Mouse (Mus musculus): ENCODE results near the gene Kif22.
A peak's percentile ranks its signal among the peaks of the same experiment; 100 is the strongest.

Kif22 gene

DNA sequence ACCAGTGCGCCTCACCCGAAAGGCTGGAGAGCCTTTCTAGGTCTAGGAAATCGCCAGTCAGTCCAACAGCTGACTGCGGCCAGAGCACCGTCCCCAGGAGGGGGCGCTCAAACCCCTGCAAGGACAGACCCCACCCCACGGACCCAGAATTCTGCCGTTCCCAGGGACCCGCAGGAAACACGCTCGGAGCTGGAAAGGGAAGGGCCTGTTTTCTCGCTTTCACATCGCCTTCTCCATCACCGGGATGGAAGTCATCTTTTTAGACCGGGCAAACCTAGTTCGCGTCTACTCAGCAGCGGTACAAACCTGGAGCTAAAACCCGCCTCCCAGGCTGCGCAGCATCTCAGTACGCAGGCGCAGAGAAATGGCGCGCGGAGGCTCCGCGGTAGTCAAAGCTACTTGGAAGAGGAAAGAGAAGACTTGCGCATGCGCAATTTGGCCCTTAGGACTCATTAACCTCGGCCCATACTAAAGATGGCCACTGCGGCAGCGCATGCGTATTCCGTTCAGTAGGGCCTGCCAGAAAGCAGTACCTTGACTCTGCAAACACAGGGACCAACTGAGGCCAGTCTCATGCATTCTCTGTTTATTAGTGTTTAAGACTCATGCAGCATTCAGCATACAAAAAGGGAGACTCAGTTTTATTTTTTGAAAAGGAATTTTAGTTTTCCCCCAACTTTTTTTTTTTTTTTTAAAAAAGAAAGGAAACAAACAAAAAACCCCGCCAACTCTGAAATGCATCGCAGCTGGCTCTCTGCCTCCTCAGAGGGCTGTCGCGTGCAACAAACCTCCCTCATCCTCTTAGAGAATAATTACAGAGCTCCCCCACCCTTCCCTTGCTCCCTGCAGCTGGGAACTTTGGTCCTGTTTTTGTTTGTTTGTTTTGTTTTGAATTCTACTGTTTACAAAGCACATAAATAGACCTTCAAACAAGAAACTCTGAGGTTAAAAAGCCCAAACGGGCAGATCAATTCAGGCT is 25.0 kb downstream of the Kif22 start, which contains the start of gene Pagr1a:
Gene Pagr1a (minus strand): TSS at position 382 of the 979 bp plus-strand sequence.
- peak; percentile 95 for DNase-seq (ENCODE audit: low spot score)

DNA sequence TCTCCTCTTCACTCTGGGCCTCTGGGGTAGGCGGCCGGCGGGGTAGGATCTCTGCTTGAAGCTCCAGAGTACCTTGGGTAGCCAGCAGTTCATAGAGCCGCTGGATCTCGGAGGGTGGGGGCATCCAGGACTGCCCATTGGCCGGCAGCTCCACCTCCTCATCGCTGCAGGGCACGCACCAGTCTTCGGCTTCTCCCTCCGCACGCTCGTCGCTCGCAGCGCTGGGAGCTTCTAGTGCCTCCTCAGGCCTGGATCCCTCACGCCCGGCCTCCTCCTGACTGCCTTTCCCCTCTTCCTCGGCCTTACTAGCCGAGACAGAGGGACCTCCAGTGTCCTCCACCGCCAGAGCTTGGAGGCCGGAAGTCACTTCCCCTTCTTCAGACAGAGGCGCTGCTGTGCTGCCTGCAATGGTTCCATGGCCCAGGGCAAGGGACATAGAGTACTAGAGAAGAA is 25.8 kb downstream of the Kif22 start:
- DNase-seq (ENCODE audit: low spot score), result no peak

DNA sequence TGATC is 26.0 kb downstream of the Kif22 start, which contains the start of gene Pagr1b:
Gene Pagr1b (minus strand): TSS at position 4 of the 5 bp plus-strand sequence.
- DNase-seq (ENCODE audit: low spot score), result no peak

DNA sequence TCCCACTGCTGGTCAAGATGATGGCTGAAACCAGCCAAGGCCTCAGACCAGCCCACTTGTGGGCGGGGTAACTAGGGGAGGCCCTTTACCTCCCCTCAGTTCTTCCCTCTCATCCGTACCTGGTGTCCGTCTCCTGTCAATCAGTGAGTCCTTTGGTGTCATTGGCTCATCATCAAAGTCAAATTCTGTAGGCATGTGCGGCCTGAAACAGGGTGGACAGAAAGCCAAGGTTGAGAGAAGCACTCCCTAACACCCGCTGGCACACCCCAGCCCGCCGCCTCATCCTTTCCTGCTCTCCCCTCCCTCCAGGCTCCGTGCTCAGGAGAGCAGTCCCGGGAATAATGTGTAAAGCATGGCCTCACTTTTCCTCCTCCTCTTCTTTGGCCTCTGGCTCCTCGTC is 26.2 kb downstream of the Kif22 start:
- peak; percentile 30 for DNase-seq (ENCODE audit: low spot score)

DNA sequence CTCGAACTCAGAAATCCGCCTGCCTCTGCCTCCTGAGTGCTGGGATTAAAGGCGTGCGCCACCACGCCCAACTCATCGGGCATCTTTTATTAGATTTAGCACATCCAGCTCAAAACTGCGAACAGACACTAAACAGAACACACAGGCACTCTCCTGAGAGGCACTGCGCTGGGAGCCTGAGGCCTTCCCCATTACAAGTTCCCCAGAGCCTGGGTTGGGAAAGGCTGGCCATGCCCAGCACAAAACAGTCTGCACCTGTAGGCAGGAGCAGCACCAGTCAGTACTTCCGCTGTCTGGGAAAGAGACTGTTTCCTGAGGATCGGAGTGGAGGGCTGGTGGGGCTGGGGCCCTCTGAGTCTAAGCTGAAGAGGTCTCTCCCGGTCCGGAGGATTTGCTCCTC is 27.3 kb downstream of the Kif22 start:
- no peak for DNase-seq (ENCODE audit: low spot score)

DNA sequence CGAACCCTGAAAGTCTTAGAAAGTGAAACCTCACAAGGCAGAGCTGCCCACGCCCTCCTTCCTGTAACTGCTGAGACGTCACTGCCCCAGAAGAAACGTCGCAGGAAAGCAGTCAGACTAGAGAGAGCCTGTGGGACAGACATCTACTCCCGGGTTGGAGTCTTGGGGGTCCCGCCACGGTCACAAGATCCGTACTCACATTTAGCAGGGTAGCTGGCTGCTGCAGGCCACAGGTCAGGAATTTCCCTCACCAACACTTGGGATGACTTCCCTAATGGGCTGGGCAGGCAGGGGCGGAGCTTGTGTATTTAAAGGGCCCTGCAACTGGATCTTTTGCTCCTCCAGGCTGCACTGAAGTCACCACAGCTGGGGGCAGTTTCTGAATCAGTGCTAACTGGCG is 28.0 kb downstream of the Kif22 start, which contains the start of gene Mvp:
Gene Mvp (minus strand): TSS at position 302 of the 400 bp plus-strand sequence.
- DNase-seq (ENCODE audit: low spot score), result peak; percentile 62

DNA sequence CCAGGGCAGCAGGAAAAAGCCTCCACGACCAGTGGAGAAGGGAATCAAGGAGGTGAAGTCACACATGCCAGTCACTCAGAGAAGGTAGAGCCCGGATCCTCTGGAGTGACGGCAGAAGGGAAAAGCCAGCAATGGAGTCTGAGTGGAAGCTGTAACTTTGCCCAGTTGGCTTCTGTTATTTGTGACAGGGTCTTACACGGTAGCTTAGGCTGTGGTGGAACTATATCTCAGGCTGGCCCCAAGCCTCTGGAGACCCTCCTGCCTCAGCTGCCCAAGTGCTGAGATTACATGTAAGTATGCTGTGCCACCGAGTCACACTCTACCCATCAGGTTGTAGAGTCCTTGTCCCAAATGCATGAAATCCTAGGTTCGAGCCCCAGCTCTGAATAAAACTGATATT is 28.9 kb downstream of the Kif22 start:
- DNase-seq (ENCODE audit: low spot score), result no peak

DNA sequence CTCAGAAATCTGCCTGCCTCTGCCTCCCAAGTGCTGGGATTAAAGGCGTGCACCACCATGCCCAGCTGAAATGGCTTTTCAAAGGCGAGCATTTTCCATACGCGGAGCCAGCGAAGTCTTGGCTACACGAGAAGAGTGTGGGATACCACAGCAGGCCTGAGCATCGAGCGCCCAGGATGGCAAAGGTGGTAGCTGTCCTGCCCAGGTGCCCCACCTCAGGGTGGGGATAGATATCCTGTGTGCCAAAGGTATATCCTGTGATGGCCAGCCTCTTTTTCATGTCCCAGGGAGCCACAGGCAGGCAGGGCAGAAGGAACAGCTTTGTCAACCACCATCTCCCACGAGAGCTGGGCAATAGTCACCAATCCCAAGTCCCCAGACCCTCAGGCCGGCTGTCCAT is 29.4 kb downstream of the Kif22 start:
- no peak for DNase-seq (ENCODE audit: low spot score)

DNA sequence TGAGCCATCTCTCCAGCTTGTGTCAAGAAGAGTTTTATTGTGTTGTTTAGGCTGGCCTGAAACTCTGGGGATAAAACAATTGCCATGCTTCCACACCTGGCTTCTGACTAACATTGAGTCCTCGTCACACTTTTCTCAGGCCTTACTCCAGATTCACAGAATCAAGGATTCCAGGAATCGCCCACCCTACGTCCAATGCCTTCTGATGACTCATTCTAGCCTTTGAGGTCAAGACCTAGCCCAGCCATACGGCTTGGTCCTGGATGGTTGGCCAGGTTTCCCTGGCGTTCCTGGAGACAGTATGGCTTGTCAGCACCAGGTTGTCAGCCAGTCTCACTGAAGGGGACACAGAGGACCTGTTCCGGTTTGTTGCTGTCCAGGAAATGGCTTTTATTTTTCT is 29.9 kb downstream of the Kif22 start:
- no peak for DNase-seq (ENCODE audit: low spot score)

DNA sequence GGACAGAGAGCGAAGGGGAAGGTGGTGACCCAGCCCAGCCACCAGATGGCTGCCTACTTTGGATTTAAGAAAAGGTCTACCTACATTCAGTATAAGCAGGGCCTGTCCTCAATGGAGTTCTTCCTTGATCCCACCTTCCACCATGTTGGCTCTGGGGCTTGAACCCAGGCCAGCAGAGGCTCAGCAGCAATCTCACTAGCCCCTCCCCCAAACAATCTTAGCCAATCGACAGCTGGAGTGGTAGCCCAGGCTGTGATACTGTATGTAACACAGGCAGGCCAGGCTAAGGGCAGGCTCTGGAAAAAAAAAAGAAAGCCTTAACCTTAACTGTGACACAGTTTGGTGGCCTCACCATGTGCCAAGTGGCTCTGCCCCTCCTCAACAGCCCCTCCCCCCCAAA is 30.6 kb downstream of the Kif22 start:
- no peak for DNase-seq (ENCODE audit: low spot score)

DNA sequence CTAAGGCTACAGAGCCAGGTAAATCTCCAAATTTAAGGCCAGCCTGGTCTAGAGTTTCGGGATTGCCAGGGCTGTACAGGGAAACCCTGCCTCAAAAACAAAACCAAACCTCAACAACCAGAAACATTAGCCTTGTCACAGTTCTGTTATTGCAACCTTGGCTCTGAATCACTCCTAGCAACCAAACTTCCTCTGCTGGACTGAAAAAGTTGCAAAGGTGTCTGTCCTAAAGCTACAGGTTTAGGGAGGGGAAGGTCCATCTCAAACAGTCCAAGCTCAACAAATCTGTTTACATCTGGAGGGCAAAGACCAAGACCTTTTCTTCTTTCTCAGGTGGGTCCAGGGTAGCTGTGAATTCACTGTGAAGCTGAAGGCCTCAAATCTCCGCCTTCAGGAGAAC is 31.2 kb downstream of the Kif22 start:
- no peak for DNase-seq (ENCODE audit: low spot score)

DNA sequence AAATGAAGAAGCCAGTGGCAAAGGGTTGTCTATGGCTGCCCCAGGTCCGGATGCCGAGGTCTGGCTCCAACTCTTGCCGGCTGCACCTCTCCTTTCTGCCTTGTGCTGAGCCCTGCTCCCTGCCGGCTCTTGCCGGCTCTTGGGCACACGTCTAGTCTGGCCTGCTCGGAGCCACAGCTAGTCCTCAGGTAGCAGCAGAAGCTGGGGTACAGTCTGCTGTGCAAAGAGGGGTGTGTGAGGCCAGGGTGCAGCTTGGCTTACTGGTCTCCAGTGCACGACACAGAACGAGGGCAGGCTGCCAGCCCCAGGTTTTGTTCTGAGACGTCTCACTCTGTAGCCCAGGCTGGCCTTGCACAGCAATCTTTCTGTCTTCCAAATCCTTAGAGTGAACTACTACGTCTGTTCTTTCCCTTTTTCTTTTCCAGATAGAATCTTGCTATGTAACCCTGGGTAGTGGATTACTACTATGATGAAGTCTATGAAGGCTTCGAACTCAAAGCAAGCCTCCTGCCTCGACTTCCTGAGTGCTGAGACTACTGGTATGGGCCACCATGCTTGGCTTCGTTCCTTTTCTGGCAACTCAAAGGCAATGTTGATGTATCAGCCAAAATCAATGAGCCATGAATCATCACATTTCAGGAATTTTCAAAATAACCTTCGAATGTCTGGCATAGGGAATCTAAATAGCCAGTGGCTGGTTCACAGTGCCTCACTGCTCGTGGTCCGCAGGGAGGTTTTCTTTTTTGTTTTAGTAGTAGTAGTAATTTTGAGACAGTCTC is 32.8 kb downstream of the Kif22 start:
- DNase-seq (ENCODE audit: low spot score), result no peak

DNA sequence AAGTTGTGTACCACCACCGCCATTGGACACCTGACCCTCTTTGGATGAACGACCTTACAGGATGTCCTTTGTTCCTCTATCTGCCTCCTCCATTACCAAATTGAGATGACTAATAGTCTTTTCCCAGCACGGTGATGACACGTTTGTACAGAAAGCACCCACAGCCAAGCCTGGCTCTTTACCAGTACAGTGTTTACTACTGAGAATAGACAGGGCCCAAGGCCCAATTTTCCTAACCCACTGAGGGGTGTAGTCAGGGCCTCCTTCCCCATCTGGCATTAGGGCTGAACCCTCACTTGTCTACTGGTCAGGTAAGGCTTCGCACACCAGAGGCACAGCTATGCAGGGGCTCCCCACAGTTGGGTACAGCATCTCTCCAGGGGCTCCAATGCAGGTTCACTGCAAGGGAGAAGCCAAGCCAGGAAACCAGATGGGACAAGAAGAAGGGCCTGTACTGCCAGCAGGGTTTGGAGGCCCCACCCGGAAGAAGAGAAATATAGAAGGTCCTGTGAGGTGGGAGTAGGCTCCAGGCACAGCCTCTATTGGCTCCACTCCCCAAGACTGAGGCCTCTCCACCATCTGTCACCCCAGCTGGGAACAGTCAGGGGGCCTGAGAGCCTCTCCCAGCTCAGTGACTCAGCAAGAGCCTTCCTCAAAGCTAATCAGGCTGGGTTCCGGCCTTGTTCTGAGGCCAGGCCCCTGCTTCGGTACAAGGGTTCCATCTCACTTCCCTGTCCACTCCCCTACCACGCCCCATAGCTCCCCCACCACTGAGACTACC is 33.8 kb downstream of the Kif22 start:
- DNase-seq (ENCODE audit: low spot score), result no peak

DNA sequence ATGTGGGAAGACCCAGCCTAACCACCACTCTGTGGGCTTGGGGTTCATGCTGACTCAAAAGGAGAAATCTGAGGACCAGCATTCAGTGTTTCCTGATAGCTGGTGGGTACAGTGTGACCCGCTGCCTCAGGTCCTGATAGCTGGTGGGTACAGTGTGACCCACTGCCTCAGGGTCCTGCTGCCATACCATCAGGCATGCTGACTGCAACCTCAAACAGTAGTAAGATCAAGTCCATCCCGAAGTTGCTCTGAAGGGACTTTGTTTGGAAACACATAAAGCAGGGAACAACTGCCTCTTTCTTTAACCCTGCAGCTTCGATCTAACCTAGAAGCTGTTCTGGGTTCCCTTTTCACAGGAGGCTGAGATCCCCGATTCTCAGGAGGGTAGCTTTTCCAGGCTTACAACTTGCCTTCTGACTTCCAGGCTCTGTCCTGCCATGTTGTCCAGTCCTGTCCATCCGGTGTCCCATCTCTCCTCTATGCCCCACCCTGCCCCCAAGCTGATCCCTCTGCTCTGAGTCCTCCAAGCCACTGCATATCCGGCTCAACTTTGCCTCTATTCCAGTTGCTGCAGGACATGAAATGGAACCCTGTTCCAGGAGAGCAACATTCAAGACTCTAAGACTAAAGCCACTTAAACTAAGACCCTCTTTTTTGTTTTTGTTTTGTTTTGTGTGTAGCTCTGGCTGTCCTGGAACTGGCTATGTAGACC is 34.8 kb downstream of the Kif22 start:
- DNase-seq (ENCODE audit: low spot score), result no peak

DNA sequence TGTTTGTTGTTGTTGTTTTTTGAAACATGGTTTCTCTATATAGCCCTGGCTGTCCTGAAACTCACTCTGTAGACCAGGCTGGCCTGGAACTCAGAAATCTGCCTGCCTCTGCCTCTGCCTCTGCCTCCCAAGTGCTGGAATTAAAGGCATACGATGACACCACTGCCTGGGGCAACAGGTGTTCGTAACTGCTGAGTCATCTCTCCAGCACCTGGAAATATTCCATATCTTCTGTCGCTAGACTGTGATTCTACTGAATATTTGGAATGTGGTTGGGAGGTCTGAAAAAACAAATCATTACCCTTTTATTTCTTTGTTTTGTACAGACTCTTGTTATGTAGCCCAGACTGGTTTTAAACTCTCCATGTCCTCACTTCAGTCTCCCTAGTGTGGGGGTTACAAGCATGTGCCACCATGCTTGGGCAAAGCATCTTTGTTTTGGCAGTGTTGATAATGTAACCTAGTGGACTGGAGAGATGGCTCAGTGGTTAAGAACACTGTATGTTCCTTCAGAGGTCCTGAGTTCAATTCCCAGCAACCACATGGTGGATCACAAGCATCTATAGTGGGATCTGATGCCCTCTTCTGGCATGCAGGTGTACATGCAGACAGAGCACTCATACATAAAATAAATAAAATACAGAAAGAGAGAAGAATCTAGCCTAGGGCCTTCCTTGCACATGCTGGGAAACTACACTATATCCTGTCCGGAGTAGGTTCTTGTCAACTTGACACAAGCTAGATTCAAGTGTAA is 38.0 kb downstream of the Kif22 start:
- no peak for DNase-seq (ENCODE audit: low spot score)

DNA sequence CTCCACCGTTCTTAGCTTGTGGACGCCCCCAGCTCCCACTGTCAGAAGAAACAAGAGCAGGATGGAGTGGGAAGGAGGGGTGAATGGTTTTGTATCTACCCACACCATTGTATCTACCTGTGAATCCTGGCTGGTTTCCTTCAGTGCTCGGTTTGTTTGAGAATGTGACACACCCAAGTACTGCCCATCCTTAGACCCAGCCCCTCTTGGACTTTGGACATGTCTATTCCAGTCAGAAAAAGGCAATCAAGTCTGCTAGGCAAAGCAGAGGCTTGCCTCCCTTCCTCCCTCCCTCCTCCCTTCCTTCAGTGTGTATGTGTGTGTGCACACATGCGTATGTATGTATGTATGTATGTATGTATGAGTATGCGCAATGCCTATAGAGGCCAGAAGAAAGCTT is 38.7 kb downstream of the Kif22 start:
- DNase-seq (ENCODE audit: low spot score), result no peak

DNA sequence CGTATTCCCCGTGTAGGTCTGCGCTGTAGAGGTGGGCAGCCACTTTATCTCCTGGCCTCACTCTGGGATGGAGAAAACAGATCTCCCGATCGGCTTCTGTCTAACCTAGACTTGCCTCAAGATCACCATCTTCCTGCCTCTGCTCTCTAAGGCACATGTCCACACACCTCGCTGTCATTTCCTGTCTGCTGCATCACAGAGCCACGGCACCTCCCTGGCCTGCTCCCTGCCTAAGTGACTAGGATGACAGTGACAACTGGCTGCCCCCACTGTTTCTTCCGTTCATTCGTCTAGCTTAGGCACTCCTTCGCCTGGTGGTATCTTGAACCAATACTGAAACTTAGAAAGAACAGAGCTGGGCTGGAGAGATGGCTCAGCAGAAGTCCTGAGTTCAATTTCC is 42.7 kb downstream of the Kif22 start:
- no peak for DNase-seq (ENCODE audit: low spot score)

DNA sequence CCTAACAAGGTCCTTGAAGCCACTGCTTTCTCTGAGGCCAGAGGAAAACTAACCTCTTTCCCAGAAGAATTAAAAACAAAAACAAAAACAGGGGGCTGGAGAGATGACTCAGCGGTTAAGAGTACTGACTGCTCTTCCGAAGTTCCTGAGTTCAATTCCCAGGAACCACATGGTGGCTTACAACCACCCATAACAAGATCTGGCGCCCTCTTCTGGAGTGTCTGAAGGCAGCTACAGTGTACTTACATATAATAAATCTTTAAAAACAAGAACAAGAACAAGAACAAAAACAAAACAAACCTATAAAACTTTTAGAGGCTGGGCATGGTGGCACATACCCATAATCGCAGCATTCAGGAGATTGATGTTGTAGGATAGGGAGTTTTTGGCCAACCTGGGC is 45.8 kb downstream of the Kif22 start:
- DNase-seq (ENCODE audit: low spot score), result no peak

DNA sequence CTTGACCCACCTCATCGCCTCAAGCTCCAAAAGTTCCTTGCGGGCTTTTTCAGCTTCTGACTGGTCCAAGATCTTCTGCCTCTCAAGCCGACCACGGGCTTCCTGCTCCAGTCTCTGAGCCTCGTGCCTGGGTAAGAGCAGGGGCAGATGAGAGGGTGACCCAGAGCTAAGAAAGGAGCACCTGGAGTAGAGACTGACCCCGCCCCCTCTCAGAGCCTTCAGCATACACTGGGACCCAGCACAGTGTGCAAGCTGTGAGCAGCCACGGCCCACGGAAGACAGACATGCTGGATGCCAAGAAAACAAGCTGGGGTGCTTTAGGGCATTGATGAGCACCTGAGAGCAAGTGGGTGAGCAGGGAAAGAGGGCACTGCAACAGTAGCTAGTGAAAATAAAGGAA is 53.5 kb downstream of the Kif22 start:
- DNase-seq (ENCODE audit: low spot score), result no peak

DNA sequence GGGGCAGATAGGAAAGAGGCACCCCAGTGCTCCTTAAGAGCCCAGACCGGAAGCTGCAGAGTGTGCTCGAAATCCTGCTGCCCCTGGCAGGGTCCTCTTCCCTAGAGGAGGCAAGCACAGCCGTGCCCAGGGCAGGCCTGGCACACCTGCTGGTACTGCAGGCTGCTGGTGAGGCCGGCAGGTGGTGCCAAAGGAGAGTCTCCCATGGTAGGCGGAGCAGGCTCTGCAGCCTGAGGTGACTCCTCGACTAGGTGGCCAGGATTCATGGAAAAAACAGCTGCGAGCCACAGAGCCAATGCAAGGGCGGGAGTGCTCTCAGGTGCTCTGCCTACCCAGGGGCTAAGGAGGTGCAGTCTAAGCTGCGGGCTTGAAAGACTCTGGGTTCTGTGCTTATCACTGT is 56.0 kb downstream of the Kif22 start:
- DNase-seq (ENCODE audit: low spot score), result no peak

DNA sequence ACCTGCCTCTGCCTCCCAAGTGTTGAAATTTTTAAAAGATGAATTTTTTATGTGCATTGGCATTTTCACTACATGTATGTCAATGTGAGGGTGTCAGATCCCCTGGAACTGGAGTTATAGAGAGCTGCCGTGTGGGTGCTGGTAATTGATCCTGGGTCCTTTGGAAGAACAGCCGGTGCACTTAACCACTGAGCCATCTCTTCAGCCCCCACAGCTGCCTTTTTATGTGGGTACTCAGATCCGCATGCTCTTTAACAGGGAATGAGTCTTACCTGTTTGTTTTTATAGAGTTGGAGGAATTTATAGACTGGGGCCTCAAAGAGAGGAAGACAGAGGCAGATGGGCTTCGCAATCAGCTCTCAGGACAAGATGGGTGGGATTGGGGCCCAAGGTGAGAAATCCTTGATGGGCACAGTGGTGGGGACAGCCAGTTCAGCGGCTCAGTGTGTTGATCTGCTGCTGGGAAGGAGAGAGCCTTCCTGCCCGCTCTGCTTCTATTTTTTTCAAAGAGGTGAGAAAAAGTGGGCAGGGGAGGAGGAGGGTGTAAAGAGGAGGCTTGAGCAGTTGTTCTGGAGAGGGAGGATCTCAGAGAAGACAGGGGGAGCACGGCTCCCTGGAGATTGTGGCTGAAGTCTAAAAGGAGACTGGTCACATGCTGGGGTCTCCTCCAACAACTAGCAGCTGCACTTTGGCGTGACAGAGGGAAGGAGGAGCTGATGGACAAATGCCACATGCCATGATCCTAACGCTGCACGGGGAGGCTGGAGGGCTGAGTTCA is 57.4 kb downstream of the Kif22 start:
- DNase-seq (ENCODE audit: low spot score), result no peak
